Mouse (Mus musculus) heart, embryonic 12.5 days (tissue): Measurements from ENCODE around the gene Nf2. TPM values are rescaled to one million over a fixed set of nuclear protein-coding genes. Genes with fewer than 3 reads are reported as not detected.

Experiments used
- ATAC-seq: fragments of 200-750 bp; cut with Nextera tagmentation; 2 replicates; pipeline ENCODE4 v1.8.0; 2017; ENCODE audit warnings: moderate TSS enrichment, moderate library complexity; ENCODE audit not compliant: insufficient number of reproducible peaks, low FRiP score
- H3K27ac ChIP-seq: fragments of 300-500 bp; sonication (generic); 2 replicates; pipeline ENCODE4 v1.5.1; 2016; ENCODE audit warnings: mild to moderate bottlenecking, moderate library complexity; ENCODE audit not compliant: poor library complexity, severe bottlenecking
- H3K27me3 ChIP-seq: fragments of 300-500 bp; sonication (generic); replicated peaks from 2 replicates; pipeline ENCODE4 v1.6.1; 2016; ENCODE audit warnings: mild to moderate bottlenecking, moderate library complexity
- H3K36me3 ChIP-seq: fragments of 300-500 bp; sonication (generic); 2 replicates; pipeline ENCODE4 v1.6.1; 2016; ENCODE audit warnings: mild to moderate bottlenecking, moderate library complexity
- H3K4me1 ChIP-seq: fragments of 300-500 bp; sonication (generic); replicated peaks from 2 replicates; pipeline ENCODE4 v1.6.1; 2016; ENCODE audit warnings: mild to moderate bottlenecking
- H3K4me2 ChIP-seq: fragments of 300-500 bp; sonication (generic); 2 replicates; pipeline ENCODE4 v1.6.1; 2016; ENCODE audit warnings: mild to moderate bottlenecking, moderate library complexity
- H3K4me3 ChIP-seq: fragments of 300-500 bp; sonication (generic); 2 replicates; pipeline ENCODE4 v1.5.1; 2016; ENCODE audit warnings: mild to moderate bottlenecking
- H3K9ac ChIP-seq: fragments of 300-500 bp; sonication (generic); 2 replicates; pipeline ENCODE4 v1.6.1; 2016; ENCODE audit warnings: mild to moderate bottlenecking, moderate library complexity
- H3K9me3 ChIP-seq: fragments of 300-500 bp; sonication (generic); replicated peaks from 2 replicates; pipeline ENCODE4 v1.6.1; 2016; ENCODE audit warnings: mild to moderate bottlenecking, moderate library complexity
- WGBS: fragments of 180-500 bp; shearing (Covaris S2); methylation state at CpG from one replicate; pipeline ENCODE4 v1.1.7; 2016; 5-methylcytosine and 5-hydroxymethylcytosine counted together
- polyA plus RNA-seq: library from polyadenylated mRNA; unstranded; fragments of >200 nt; fragmentation: Nextera tagmentation; extraction: Ambion mirVana; gene quantifications from 2 replicates; pipeline ENCODE4 v1.2.1, GENCODE M21; 2016

Nf2 gene
- polyA plus RNA-seq, 1 experiment from 2014 or later, result 50.7 TPM

- WGBS, result 87% methylated on average over 1 of the region's 1 CpGs
- ATAC-seq, result no peak
- H3K9ac ChIP-seq, result no peak overlapping the region
- H3K4me1 ChIP-seq, result 0 out of 2 replicates have a peak, but pooled peaks cover 3% of the 10 kb centered on the region
- no peaks in the 10 kb centered on the region for H3K36me3 ChIP-seq
- H3K27ac ChIP-seq, result no peak overlapping the region
- H3K9me3 ChIP-seq, result no peaks in the 10 kb centered on the region
- H3K4me2 ChIP-seq, result no peak overlapping the region
- no peaks in the 10 kb centered on the region for H3K27me3 ChIP-seq
- H3K4me3 ChIP-seq, result no peak overlapping the region
Measured at GRCm38 (mm10) chr11:4862730-4863129, 13.4 kb upstream of the Nf2 start.

GRCm38 (mm10) chr11:4861816-4862604 is 12.7 kb upstream of the Nf2 start:
- Histone ChIP-seq H3K36me3 (no peaks in the 10 kb centered on the region), H3K4me1 (0 out of 2 replicates have a peak, but pooled peaks cover 3% of the 10 kb centered on the region), H3K4me2 (no peak overlapping the region), H3K27me3 (no peaks in the 10 kb centered on the region), H3K9me3 (no peaks in the 10 kb centered on the region), H3K9ac (no peak overlapping the region), H3K4me3 (no peak overlapping the region), H3K27ac (no peak overlapping the region)
- no peak for ATAC-seq
- WGBS, result 58% methylated on average over 11 of the region's 11 CpGs

GRCm38 (mm10) chr11:4860986-4861385 is 11.7 kb upstream of the Nf2 start:
- Histone ChIP-seq H3K9ac (no peak overlapping the region), H3K4me3 (no peak overlapping the region), H3K27me3 (no peaks in the 10 kb centered on the region), H3K9me3 (no peaks in the 10 kb centered on the region), H3K36me3 (no peaks in the 10 kb centered on the region), H3K4me2 (no peak overlapping the region), H3K4me1 (0 out of 2 replicates have a peak, but pooled peaks cover 3% of the 10 kb centered on the region), H3K27ac (no peak overlapping the region)
- 43% methylated on average over 1 of the region's 1 CpGs for WGBS
- ATAC-seq, result no peak

GRCm38 (mm10) chr11:4858416-4858815 is 9.1 kb upstream of the Nf2 start:
- no peaks in the 10 kb centered on the region for H3K27me3 ChIP-seq
- no peak for ATAC-seq
- 58% methylated on average over 2 of the region's 2 CpGs for WGBS
- H3K9ac ChIP-seq, result no peak overlapping the region
- H3K36me3 ChIP-seq, result no peaks in the 10 kb centered on the region
- H3K27ac ChIP-seq, result no peak overlapping the region
- H3K9me3 ChIP-seq, result no peaks in the 10 kb centered on the region
- 0 out of 2 replicates have a peak, but pooled peaks cover 3% of the 10 kb centered on the region for H3K4me1 ChIP-seq
- no peak overlapping the region for H3K4me3 ChIP-seq
- H3K4me2 ChIP-seq, result no peak overlapping the region

- no peak for ATAC-seq
- no peak overlapping the region for H3K27ac ChIP-seq
- H3K9ac ChIP-seq, result no peak overlapping the region
- H3K4me3 ChIP-seq, result no peak overlapping the region
- 0 out of 2 replicates have a peak, but pooled peaks cover 3% of the 10 kb centered on the region for H3K4me1 ChIP-seq
- no peaks in the 10 kb centered on the region for H3K36me3 ChIP-seq
- 88% methylated on average over 5 of the region's 5 CpGs for WGBS
- no peaks in the 10 kb centered on the region for H3K9me3 ChIP-seq
- no peaks in the 10 kb centered on the region for H3K27me3 ChIP-seq
- H3K4me2 ChIP-seq, result no peak overlapping the region
Measured at GRCm38 (mm10) chr11:4854181-4854580, 4.8 kb upstream of the Nf2 start.

- 0 out of 2 replicates have a peak, but pooled peaks cover 1% of the 10 kb centered on the region for H3K4me1 ChIP-seq
- H3K27ac ChIP-seq, result no peak overlapping the region
- no peaks in the 10 kb centered on the region for H3K36me3 ChIP-seq
- H3K27me3 ChIP-seq, result no peaks in the 10 kb centered on the region
- no peak for ATAC-seq
- no peak overlapping the region for H3K4me3 ChIP-seq
- no peak overlapping the region for H3K9ac ChIP-seq
- no peaks in the 10 kb centered on the region for H3K9me3 ChIP-seq
- no peak overlapping the region for H3K4me2 ChIP-seq
Measured at GRCm38 (mm10) chr11:4853021-4853420, 3.7 kb upstream of the Nf2 start.

- ATAC-seq, result no peak
- H3K27me3 ChIP-seq, result no peaks in the 10 kb centered on the region
- H3K9ac ChIP-seq, result no peak overlapping the region
- no peak overlapping the region for H3K4me3 ChIP-seq
- H3K27ac ChIP-seq, result no peak overlapping the region
- no peaks in the 10 kb centered on the region for H3K36me3 ChIP-seq
- H3K9me3 ChIP-seq, result no peaks in the 10 kb centered on the region
- H3K4me2 ChIP-seq, result no peak overlapping the region
- 92% methylated on average over 2 of the region's 2 CpGs for WGBS
- H3K4me1 ChIP-seq, result peaks cover 18% of the 10 kb centered on the region; the same call in 1 of the 2 replicates
Measured at GRCm38 (mm10) chr11:4850404-4850803, 1.1 kb upstream of the Nf2 start.

- H3K27ac ChIP-seq, result peak overlapping the region; percentile 82
- no peaks in the 10 kb centered on the region for H3K9me3 ChIP-seq
- H3K27me3 ChIP-seq, result no peaks in the 10 kb centered on the region
- H3K4me1 ChIP-seq, result peaks cover 18% of the 10 kb centered on the region; the same call in 1 of the 2 replicates
- peak overlapping the region; percentile 77 for H3K4me2 ChIP-seq
- H3K4me3 ChIP-seq, result peak overlapping the region; percentile 86
- ATAC-seq, result peak; percentile 24
- H3K9ac ChIP-seq, result peak overlapping the region; percentile 93
- no peaks in the 10 kb centered on the region for H3K36me3 ChIP-seq
- WGBS, result under 1% methylated on average over 50 of the region's 50 CpGs
Measured at GRCm38 (mm10) chr11:4848483-4849248, 670 bp downstream of the Nf2 start.

GRCm38 (mm10) chr11:4840942-4841526 is 8.3 kb downstream of the Nf2 start:
- no peak overlapping the region for H3K4me2 ChIP-seq
- H3K4me1 ChIP-seq, result 0 out of 2 replicates have a peak, but pooled peaks cover 2% of the 10 kb centered on the region
- H3K9me3 ChIP-seq, result no peaks in the 10 kb centered on the region
- no peak overlapping the region for H3K27ac ChIP-seq
- H3K27me3 ChIP-seq, result no peaks in the 10 kb centered on the region
- H3K36me3 ChIP-seq, result no peaks in the 10 kb centered on the region
- WGBS, result 86% methylated on average over 3 of the region's 3 CpGs
- H3K4me3 ChIP-seq, result no peak overlapping the region
- ATAC-seq, result no peak
- no peak overlapping the region for H3K9ac ChIP-seq

- Histone ChIP-seq H3K27me3 (no peaks in the 10 kb centered on the region), H3K9ac (no peak overlapping the region), H3K9me3 (no peaks in the 10 kb centered on the region), H3K27ac (no peak overlapping the region), H3K4me3 (no peak overlapping the region), H3K36me3 (no peaks in the 10 kb centered on the region), H3K4me2 (no peak overlapping the region), H3K4me1 (0 out of 2 replicates have a peak, but pooled peaks cover 2% of the 10 kb centered on the region)
- no peak for ATAC-seq
- 83% methylated on average over 1 of the region's 1 CpGs for WGBS
Measured at GRCm38 (mm10) chr11:4838235-4838634, 11.1 kb downstream of the Nf2 start.

GRCm38 (mm10) chr11:4837342-4837741 is 12.0 kb downstream of the Nf2 start:
- no peaks in the 10 kb centered on the region for H3K27me3 ChIP-seq
- no peaks in the 10 kb centered on the region for H3K36me3 ChIP-seq
- H3K27ac ChIP-seq, result no peak overlapping the region
- no peak overlapping the region for H3K4me3 ChIP-seq
- ATAC-seq, result no peak
- no peak overlapping the region for H3K9ac ChIP-seq
- H3K4me2 ChIP-seq, result no peak overlapping the region
- H3K9me3 ChIP-seq, result no peaks in the 10 kb centered on the region
- H3K4me1 ChIP-seq, result 0 out of 2 replicates have a peak, but pooled peaks cover 2% of the 10 kb centered on the region
- WGBS, result 63% methylated on average over 5 of the region's 5 CpGs
